Mouse (Mus musculus): ENCODE data around the gene Gm5072. TPM values are rescaled to one million over a fixed set of nuclear protein-coding genes. Genes with fewer than 3 reads are reported as not detected.

The Gm5072 gene
- polyA plus RNA-seq (2017; shearing (Covaris generic)), result not detected

DNA sequence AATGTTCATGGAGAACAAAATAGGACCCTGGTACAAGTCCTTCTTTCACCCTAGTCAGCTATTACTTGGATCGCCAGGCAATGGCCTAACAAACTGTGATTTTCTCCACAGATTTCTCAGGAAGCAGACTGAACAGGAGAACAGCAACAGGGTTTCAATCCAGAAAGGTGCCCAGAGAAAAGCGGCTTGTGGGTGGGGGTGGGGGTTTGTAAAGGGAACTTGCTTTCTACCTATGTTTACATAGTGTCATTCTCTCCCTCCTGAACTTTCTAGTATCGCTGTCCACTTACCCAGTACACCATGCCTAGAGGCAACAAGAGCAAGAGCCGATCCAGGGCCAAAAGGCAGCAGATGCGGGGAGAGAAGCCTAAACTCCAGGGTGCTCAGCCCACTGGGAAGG is at the start of gene Gm5072:
Gene Gm5072 (plus strand): TSS at position 301 of the 400 bp plus-strand sequence.

Other genes with a start within 250 kb of the Gm5072 start
- gene Mageb2, start 60.8 kb upstream of the Gm5072 start, polyA plus RNA-seq (2017; shearing (Covaris generic)), result not detected
- gene Gm8914, start 87.6 kb downstream of the Gm5072 start, polyA plus RNA-seq (2017; shearing (Covaris generic)), result not detected
- not detected for gene 1700084M14Rik, start 183.4 kb downstream of the Gm5072 start, polyA plus RNA-seq (2017; shearing (Covaris generic))
- not detected for gene Gm14781, start 239.7 kb downstream of the Gm5072 start, polyA plus RNA-seq (2017; shearing (Covaris generic))